Mouse (Mus musculus) WW6 (cell line): ENCODE measurements around the gene Rps2.
A peak's percentile ranks its signal among the peaks of the same experiment; 100 is the strongest.
"Not testable (repeated sequence)": the region's sequence is repeated elsewhere in the genome, so short reads cannot be mapped to it uniquely, and the experiment has no call there.

Experiments
- DNase-seq: peaks from one replicate; pipeline ENCODE4 v3.0.0-alpha.2; 2013; ENCODE audit warnings: low read depth, low spot score

The Rps2 gene

GRCm38 (mm10) chr17:24717943-24718342, at the start of gene Rps2, which contains the start of gene Rnf151:
Rps2 (plus strand) TSS chr17:24718116.
Rnf151 (minus strand) TSS chr17:24718063.
- no peak for DNase-seq

GRCm38 (mm10) chr17:24669214-24669544, 48.7 kb upstream of the Rps2 start:
- not testable (repeated sequence) for DNase-seq

- peak; percentile 83 for DNase-seq
Observed at GRCm38 (mm10) chr17:24669545-24670245, 48.2 kb upstream of the Rps2 start, which contains the start of gene Zfp598. Zfp598 (plus strand) TSS chr17:24669687.

- no peak for DNase-seq
Observed at GRCm38 (mm10) chr17:24670246-24670844, 47.6 kb upstream of the Rps2 start.

- no peak for DNase-seq
Observed at GRCm38 (mm10) chr17:24671346-24671745, 46.6 kb upstream of the Rps2 start.

GRCm38 (mm10) chr17:24672141-24672540, 45.8 kb upstream of the Rps2 start:
- DNase-seq: no peak

GRCm38 (mm10) chr17:24674277-24674676, 43.6 kb upstream of the Rps2 start:
- DNase-seq: no peak

GRCm38 (mm10) chr17:24676187-24676586, 41.7 kb upstream of the Rps2 start:
- DNase-seq: no peak

- no peak for DNase-seq
Observed at GRCm38 (mm10) chr17:24676877-24677276, 41.0 kb upstream of the Rps2 start.

- no peak for DNase-seq
Observed at GRCm38 (mm10) chr17:24677500-24678080, 40.3 kb upstream of the Rps2 start.

- no peak for DNase-seq
Observed at GRCm38 (mm10) chr17:24686514-24686913, 31.4 kb upstream of the Rps2 start.

GRCm38 (mm10) chr17:24687146-24687595, 30.7 kb upstream of the Rps2 start:
- DNase-seq: no peak

- DNase-seq: no peak
Observed at GRCm38 (mm10) chr17:24687599-24687998, 30.3 kb upstream of the Rps2 start.

- no peak for DNase-seq
Observed at GRCm38 (mm10) chr17:24689251-24690081, 28.4 kb upstream of the Rps2 start, which contains the start of gene Syngr3. Syngr3 (minus strand) TSS chr17:24689955.

GRCm38 (mm10) chr17:24692385-24692784, 25.5 kb upstream of the Rps2 start:
- DNase-seq: no peak

- no peak for DNase-seq
Observed at GRCm38 (mm10) chr17:24695326-24696010, 22.4 kb upstream of the Rps2 start.

- no peak for DNase-seq
Observed at GRCm38 (mm10) chr17:24696011-24696697, 21.8 kb upstream of the Rps2 start, which contains the start of the genes Gfer and Noxo1. Gfer (minus strand) TSS chr17:24696156. Noxo1 (plus strand) TSS chr17:24696234.

GRCm38 (mm10) chr17:24697985-24698384, 19.9 kb upstream of the Rps2 start:
- DNase-seq: no peak

- DNase-seq: no peak
Observed at GRCm38 (mm10) chr17:24698715-24699114, 19.2 kb upstream of the Rps2 start.

GRCm38 (mm10) chr17:24699473-24699872, 18.4 kb upstream of the Rps2 start:
- DNase-seq: no peak

- DNase-seq: no peak
Observed at GRCm38 (mm10) chr17:24701251-24701650, 16.7 kb upstream of the Rps2 start.
